Mouse (Mus musculus) liver, postnatal 0 days (tissue): ENCODE measurements around the gene Twf2. TPM values are rescaled to one million over a fixed set of nuclear protein-coding genes. Genes with fewer than 3 reads are reported as not detected.
A peak's percentile ranks its signal among the peaks of the same experiment; 100 is the strongest.

ENCODE experiments used
- ATAC-seq: fragments of 200-750 bp; cut with Nextera tagmentation; 2 replicates; pipeline ENCODE4 v1.8.0; 2017; ENCODE audit warnings: mild to moderate bottlenecking, moderate library complexity
- DNase-seq: peaks from one replicate; pipeline ENCODE4 v3.0.0-alpha.2; 2016
- H3K27ac ChIP-seq: fragments of 300-500 bp; sonication (generic); 2 replicates; pipeline ENCODE4 v1.5.1; 2014; ENCODE audit warnings: antibody characterized with exemption, moderate library complexity, mild to moderate bottlenecking, low read depth
- H3K27me3 ChIP-seq: fragments of 300-500 bp; sonication (generic); 2 replicates; pipeline ENCODE4 v1.6.1; 2014; ENCODE audit warnings: low read length, control low read depth, mixed read lengths; ENCODE audit not compliant: insufficient read depth
- H3K36me3 ChIP-seq: fragments of 300-500 bp; sonication (generic); replicated peaks from 2 replicates; pipeline ENCODE4 v1.6.1; 2014; ENCODE audit warnings: mild to moderate bottlenecking, control low read depth, low read length, moderate library complexity, mixed read lengths; ENCODE audit not compliant: insufficient read depth
- H3K4me1 ChIP-seq: fragments of 300-500 bp; sonication (generic); 2 replicates; pipeline ENCODE4 v1.6.1; 2014; ENCODE audit warnings: antibody characterized with exemption, mild to moderate bottlenecking, control low read depth; ENCODE audit not compliant: insufficient read depth
- H3K4me2 ChIP-seq: fragments of 300-500 bp; sonication (generic); 2 replicates; pipeline ENCODE4 v1.6.1; 2014; ENCODE audit warnings: low read depth, mild to moderate bottlenecking, low read length, moderate library complexity, mixed read lengths
- H3K4me3 ChIP-seq: fragments of 300-500 bp; sonication (generic); 2 replicates; pipeline ENCODE4 v1.5.1; 2014; ENCODE audit warnings: low read depth, low read length
- H3K9ac ChIP-seq: fragments of 300-500 bp; sonication (generic); replicated peaks from 2 replicates; pipeline ENCODE4 v1.6.1; 2014; ENCODE audit warnings: mild to moderate bottlenecking, moderate library complexity
- H3K9me3 ChIP-seq: fragments of 300-500 bp; sonication (generic); 2 replicates; pipeline ENCODE4 v1.6.1; 2016; ENCODE audit warnings: mild to moderate bottlenecking, control low read depth, low read length, mixed read lengths
- CTCF ChIP-seq: sonication (generic); IDR thresholded peaks from 2 replicates; pipeline ENCODE4 v1.5.1; 2016; ENCODE audit warnings: antibody characterized with exemption, low read depth
- EP300 ChIP-seq: IDR thresholded peaks from 2 replicates; pipeline ENCODE4 v1.6.1; 2016; ENCODE audit warnings: antibody characterized with exemption, low read depth, mild to moderate bottlenecking
- WGBS: fragments of 180-500 bp; shearing (Covaris S2); extraction: QIAGEN DNeasy Blood & Tissue Kit; methylation state at CpG from one replicate; pipeline ENCODE4 v1.1.7; 2014; ENCODE audit not compliant: insufficient replicate concordance; 5-methylcytosine and 5-hydroxymethylcytosine counted together
- polyA plus RNA-seq: library from polyadenylated mRNA; unstranded; fragments of >200 nt; fragmentation: Nextera tagmentation; extraction: Ambion mirVana; gene quantifications from 2 replicates; pipeline ENCODE4 v1.2.1, GENCODE M21; 2015

The Twf2 gene
- polyA plus RNA-seq, 1 experiment from 2014 or later, result 23.0 TPM

GRCm38 (mm10) chr9:106242813-106243488 is 40.0 kb downstream of the Twf2 start:
- no peak for ATAC-seq
- Histone ChIP-seq H3K4me1 (peaks cover 11% of the 10 kb centered on the region), H3K27ac (peak overlapping the region; percentile 53), H3K27me3 (no peaks in the 10 kb centered on the region), H3K4me2 (peak overlapping the region; percentile 26; the same call in 1 of the 2 replicates), H3K9ac (no peak overlapping the region), H3K4me3 (0 out of 2 replicates have a peak overlapping the region, but pooled peaks have one; percentile 5), H3K36me3 (peaks cover 49% of the 10 kb centered on the region), H3K9me3 (no peaks in the 10 kb centered on the region)
- TF ChIP-seq EP300, result no peak
- 51% methylated on average over 19 of the region's 19 CpGs for WGBS
- no peak for DNase-seq

GRCm38 (mm10) chr9:106249550-106249949 is 46.6 kb downstream of the Twf2 start:
- H3K27ac ChIP-seq, result no peak overlapping the region
- peaks cover 7% of the 10 kb centered on the region for H3K36me3 ChIP-seq
- no peaks in the 10 kb centered on the region for H3K27me3 ChIP-seq
- 68% methylated on average over 11 of the region's 11 CpGs for WGBS
- H3K9ac ChIP-seq, result no peak overlapping the region
- peaks cover 17% of the 10 kb centered on the region for H3K4me1 ChIP-seq
- DNase-seq (no peak), ATAC-seq (no peak)
- no peak overlapping the region for H3K4me2 ChIP-seq
- no peak overlapping the region for H3K4me3 ChIP-seq
- H3K9me3 ChIP-seq, result no peaks in the 10 kb centered on the region
- TF ChIP-seq EP300, result no peak
- TF ChIP-seq CTCF, result no peak

- ATAC-seq, result no peak
- no peak overlapping the region for H3K27ac ChIP-seq
These were observed 47.3 kb downstream of the Twf2 start for GRCm38 (mm10) chr9:106250245-106250644.

GRCm38 (mm10) chr9:106251066-106251465 is 48.2 kb downstream of the Twf2 start:
- H3K4me1 ChIP-seq, result peaks cover 16% of the 10 kb centered on the region
- H3K27me3 ChIP-seq, result no peaks in the 10 kb centered on the region
- H3K36me3 ChIP-seq, result no peaks in the 10 kb centered on the region
- DNase-seq (no peak), ATAC-seq (no peak)
- no peak overlapping the region for H3K9ac ChIP-seq
- WGBS, result 69% methylated on average over 8 of the region's 8 CpGs
- TF ChIP-seq CTCF, result no peak
- TF ChIP-seq EP300, result no peak
- H3K9me3 ChIP-seq, result no peaks in the 10 kb centered on the region
- H3K27ac ChIP-seq, result no peak overlapping the region
- H3K4me3 ChIP-seq, result no peak overlapping the region
- H3K4me2 ChIP-seq, result no peak overlapping the region

More at GRCm38 (mm10) chr9:106250245-106250644, 47.3 kb downstream of the Twf2 start:
- no peak for TF ChIP-seq CTCF
- no peak for TF ChIP-seq EP300
- H3K9me3 ChIP-seq, result no peaks in the 10 kb centered on the region
- peaks cover under 1% of the 10 kb centered on the region; the same call in 1 of the 2 replicates for H3K36me3 ChIP-seq
- no peaks in the 10 kb centered on the region for H3K27me3 ChIP-seq
- 58% methylated on average over 4 of the region's 4 CpGs for WGBS
- DNase-seq, result no peak
- H3K4me3 ChIP-seq, result no peak overlapping the region
- H3K4me2 ChIP-seq, result no peak overlapping the region
- H3K9ac ChIP-seq, result no peak overlapping the region
- peaks cover 17% of the 10 kb centered on the region for H3K4me1 ChIP-seq

- no peaks in the 10 kb centered on the region for H3K36me3 ChIP-seq
- H3K4me1 ChIP-seq, result no peaks in the 10 kb centered on the region
- DNase-seq, result no peak
- H3K9ac ChIP-seq, result no peak overlapping the region
- 56% methylated on average over 2 of the region's 2 CpGs for WGBS
- no peaks in the 10 kb centered on the region for H3K27me3 ChIP-seq
- H3K27ac ChIP-seq, result no peak overlapping the region
- no peak for ATAC-seq
- no peak for TF ChIP-seq EP300
- no peak for TF ChIP-seq CTCF
- H3K4me2 ChIP-seq, result no peak overlapping the region
- H3K9me3 ChIP-seq, result no peaks in the 10 kb centered on the region
- no peak overlapping the region for H3K4me3 ChIP-seq
These were observed 51.1 kb downstream of the Twf2 start for GRCm38 (mm10) chr9:106254001-106254400.

- H3K4me1 ChIP-seq, result peaks cover 7% of the 10 kb centered on the region
- no peaks in the 10 kb centered on the region for H3K36me3 ChIP-seq
- no peaks in the 10 kb centered on the region for H3K9me3 ChIP-seq
- no peak overlapping the region for H3K4me3 ChIP-seq
- no peak overlapping the region for H3K4me2 ChIP-seq
- DNase-seq, result no peak
- WGBS, result 36% methylated on average over 4 of the region's 4 CpGs
- H3K27me3 ChIP-seq, result no peaks in the 10 kb centered on the region
- peak overlapping the region; percentile 52; the same call in 1 of the 2 replicates for H3K27ac ChIP-seq
- no peak overlapping the region for H3K9ac ChIP-seq
- no peak for ATAC-seq
- no peak for TF ChIP-seq CTCF
- no peak for TF ChIP-seq EP300
These were observed 55.5 kb downstream of the Twf2 start for GRCm38 (mm10) chr9:106258412-106258811.
